Mouse (Mus musculus): ENCODE measurements around the gene Upf3a. TPM values are rescaled to one million over a fixed set of nuclear protein-coding genes. Genes with fewer than 3 reads are reported as not detected.

The Upf3a gene
- polyA plus RNA-seq, 1 experiment, result not detected

GRCm38 (mm10) chr8:13757805-13758727 is 27.3 kb upstream of the Upf3a start:
- H3K4me1 ChIP-seq (ENCODE audit: control insufficient read depth, insufficient read depth, low read length), result peaks cover 3% of the 10 kb centered on the region; the same call in 1 of the 2 replicates
- H3K4me3 ChIP-seq (ENCODE audit: insufficient read depth, low read depth, low read length), result peak overlapping the region; percentile 89
- TF ChIP-seq POLR2A (IDR thresholded peaks at IDR 0.05; ENCODE audit: insufficient read depth, low read depth, low read length) (no peak), CTCF (IDR thresholded peaks at IDR 0.05; ENCODE audit: insufficient read depth, low read depth, low read length) (no peak)
- H3K27ac ChIP-seq (ENCODE audit: insufficient read depth, low read depth, low read length), result no peak overlapping the region
- WGBS, result under 1% methylated on average over 38 of the region's 38 CpGs

- H3K27ac ChIP-seq (ENCODE audit: insufficient read depth, low read depth, low read length), result no peak overlapping the region
- no peaks in the 10 kb centered on the region for H3K4me1 ChIP-seq (ENCODE audit: control insufficient read depth, insufficient read depth, low read length)
- WGBS, result 81% methylated on average over 11 of the region's 11 CpGs
- TF ChIP-seq CTCF (IDR thresholded peaks at IDR 0.05; ENCODE audit: insufficient read depth, low read depth, low read length) (no peak), POLR2A (IDR thresholded peaks at IDR 0.05; ENCODE audit: insufficient read depth, low read depth, low read length) (no peak)
- no peak overlapping the region for H3K4me3 ChIP-seq (ENCODE audit: insufficient read depth, low read depth, low read length)
These were observed 16.2 kb upstream of the Upf3a start for GRCm38 (mm10) chr8:13769206-13769605.

GRCm38 (mm10) chr8:13780536-13780935 is 4.9 kb upstream of the Upf3a start:
- TF ChIP-seq POLR2A (IDR thresholded peaks at IDR 0.05; ENCODE audit: insufficient read depth, low read depth, low read length) (no peak), CTCF (IDR thresholded peaks at IDR 0.05; ENCODE audit: insufficient read depth, low read depth, low read length) (no peak)
- H3K4me3 ChIP-seq (ENCODE audit: insufficient read depth, low read depth, low read length), result no peak overlapping the region
- no peaks in the 10 kb centered on the region for H3K4me1 ChIP-seq (ENCODE audit: control insufficient read depth, insufficient read depth, low read length)
- WGBS, result 79% methylated on average over 3 of the region's 3 CpGs
- H3K27ac ChIP-seq (ENCODE audit: insufficient read depth, low read depth, low read length), result no peak overlapping the region

GRCm38 (mm10) chr8:13785764-13786299 is 417 bp downstream of the Upf3a start:
- TF ChIP-seq CTCF (IDR thresholded peaks at IDR 0.05; ENCODE audit: insufficient read depth, low read depth, low read length) (peak; percentile 85), POLR2A (IDR thresholded peaks at IDR 0.05; ENCODE audit: insufficient read depth, low read depth, low read length) (peak; percentile 98)
- H3K4me1 ChIP-seq (ENCODE audit: control insufficient read depth, insufficient read depth, low read length), result peaks cover 7% of the 10 kb centered on the region
- WGBS, result under 1% methylated on average over 47 of the region's 47 CpGs
- H3K27ac ChIP-seq (ENCODE audit: insufficient read depth, low read depth, low read length), result peak overlapping the region; percentile 98
- peak overlapping the region; percentile 82 for H3K4me3 ChIP-seq (ENCODE audit: insufficient read depth, low read depth, low read length)

- Histone ChIP-seq H3K4me3 (ENCODE audit: insufficient read depth, low read depth, low read length) (no peak overlapping the region), H3K4me1 (ENCODE audit: control insufficient read depth, insufficient read depth, low read length) (peaks cover 7% of the 10 kb centered on the region), H3K27ac (ENCODE audit: insufficient read depth, low read depth, low read length) (no peak overlapping the region)
- no peak for TF ChIP-seq CTCF (IDR thresholded peaks at IDR 0.05; ENCODE audit: insufficient read depth, low read depth, low read length)
- no peak for TF ChIP-seq POLR2A (IDR thresholded peaks at IDR 0.05; ENCODE audit: insufficient read depth, low read depth, low read length)
- WGBS, result 96% methylated on average over 8 of the region's 8 CpGs
These were observed 4.2 kb downstream of the Upf3a start for GRCm38 (mm10) chr8:13789606-13790005.

GRCm38 (mm10) chr8:13793097-13793745 is 7.8 kb downstream of the Upf3a start:
- 93% methylated on average over 8 of the region's 8 CpGs for WGBS
- no peak overlapping the region for H3K4me3 ChIP-seq (ENCODE audit: insufficient read depth, low read depth, low read length)
- H3K4me1 ChIP-seq (ENCODE audit: control insufficient read depth, insufficient read depth, low read length), result 0 out of 2 replicates have a peak, but pooled peaks cover 3% of the 10 kb centered on the region
- no peak for TF ChIP-seq CTCF (IDR thresholded peaks at IDR 0.05; ENCODE audit: insufficient read depth, low read depth, low read length)
- no peak overlapping the region for H3K27ac ChIP-seq (ENCODE audit: insufficient read depth, low read depth, low read length)

GRCm38 (mm10) chr8:13793746-13794101 is 8.3 kb downstream of the Upf3a start:
- WGBS, result 93% methylated on average over 11 of the region's 11 CpGs
- 0 out of 2 replicates have a peak, but pooled peaks cover 3% of the 10 kb centered on the region for H3K4me1 ChIP-seq (ENCODE audit: control insufficient read depth, insufficient read depth, low read length)
- no peak overlapping the region for H3K4me3 ChIP-seq (ENCODE audit: insufficient read depth, low read depth, low read length)
- H3K27ac ChIP-seq (ENCODE audit: insufficient read depth, low read depth, low read length), result no peak overlapping the region
- no peak for TF ChIP-seq CTCF (IDR thresholded peaks at IDR 0.05; ENCODE audit: insufficient read depth, low read depth, low read length)
- TF ChIP-seq POLR2A (IDR thresholded peaks at IDR 0.05; ENCODE audit: insufficient read depth, low read depth, low read length), result no peak

GRCm38 (mm10) chr8:13797676-13798075 is 12.3 kb downstream of the Upf3a start:
- Histone ChIP-seq H3K4me3 (ENCODE audit: insufficient read depth, low read depth, low read length) (no peak overlapping the region), H3K4me1 (ENCODE audit: control insufficient read depth, insufficient read depth, low read length) (no peaks in the 10 kb centered on the region), H3K27ac (ENCODE audit: insufficient read depth, low read depth, low read length) (no peak overlapping the region)
- TF ChIP-seq CTCF (IDR thresholded peaks at IDR 0.05; ENCODE audit: insufficient read depth, low read depth, low read length), result no peak
- no peak for TF ChIP-seq POLR2A (IDR thresholded peaks at IDR 0.05; ENCODE audit: insufficient read depth, low read depth, low read length)
- WGBS, result 95% methylated on average over 5 of the region's 5 CpGs

- no peak overlapping the region for H3K4me3 ChIP-seq (ENCODE audit: insufficient read depth, low read depth, low read length)
- no peak overlapping the region for H3K27ac ChIP-seq (ENCODE audit: insufficient read depth, low read depth, low read length)
- TF ChIP-seq CTCF (IDR thresholded peaks at IDR 0.05; ENCODE audit: insufficient read depth, low read depth, low read length), result no peak
- TF ChIP-seq POLR2A (IDR thresholded peaks at IDR 0.05; ENCODE audit: insufficient read depth, low read depth, low read length), result no peak
- 96% methylated on average over 5 of the region's 5 CpGs for WGBS
- no peaks in the 10 kb centered on the region for H3K4me1 ChIP-seq (ENCODE audit: control insufficient read depth, insufficient read depth, low read length)
These were observed 14.2 kb downstream of the Upf3a start for GRCm38 (mm10) chr8:13799566-13799965.

Data from olfactory bulb, adult 2 months (tissue).